Mouse (Mus musculus): ENCODE measurements at regions not wholly inside any gene's neighbourhood (a gene's known extent, or its start where the extent isn't known, plus 50 kb on each side); places are given as distances from the start of the nearest gene placed in this dataset.

DNA sequence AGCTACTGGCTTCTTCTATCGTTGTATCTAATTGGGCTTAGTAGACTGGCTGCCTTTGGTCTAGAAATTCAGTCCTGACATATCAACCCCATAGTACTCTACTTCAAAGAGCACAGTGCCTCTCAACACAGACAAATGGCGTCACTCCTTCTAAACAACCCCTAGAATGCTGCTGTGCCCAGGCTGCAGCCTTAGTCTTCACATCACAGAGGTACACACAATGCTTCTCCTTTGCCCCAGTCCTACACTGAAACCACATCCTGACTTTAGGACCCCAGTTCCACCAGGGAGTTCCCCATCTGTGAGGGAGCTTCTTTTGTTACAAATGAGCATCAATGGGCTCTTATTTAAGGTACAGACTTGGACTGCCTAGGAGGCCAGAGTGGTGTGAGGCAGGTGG lies 312.6 kb downstream of the Cd83 start:
- DNase-seq = peak; percentile 60

DNA sequence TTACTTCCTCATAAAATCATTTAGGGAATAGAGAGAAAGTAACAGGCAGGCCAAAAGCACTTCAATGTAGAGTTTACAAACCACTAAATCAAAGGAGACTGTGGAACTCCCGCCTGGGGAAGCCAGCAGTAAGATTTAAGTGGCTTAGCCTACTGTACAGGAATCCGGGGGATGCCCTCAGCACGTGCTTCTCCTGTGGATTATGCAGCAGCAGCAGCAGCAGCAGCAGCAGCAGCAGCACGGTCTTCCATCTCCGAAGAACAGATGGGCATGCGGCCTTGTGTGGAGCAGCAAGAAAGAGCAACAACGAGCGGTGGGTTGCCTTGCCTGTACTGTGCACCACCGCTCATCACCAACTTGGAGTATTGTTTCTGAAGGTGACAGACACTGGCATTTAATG lies 314.9 kb downstream of the Cd83 start:
- no peak for DNase-seq

DNA sequence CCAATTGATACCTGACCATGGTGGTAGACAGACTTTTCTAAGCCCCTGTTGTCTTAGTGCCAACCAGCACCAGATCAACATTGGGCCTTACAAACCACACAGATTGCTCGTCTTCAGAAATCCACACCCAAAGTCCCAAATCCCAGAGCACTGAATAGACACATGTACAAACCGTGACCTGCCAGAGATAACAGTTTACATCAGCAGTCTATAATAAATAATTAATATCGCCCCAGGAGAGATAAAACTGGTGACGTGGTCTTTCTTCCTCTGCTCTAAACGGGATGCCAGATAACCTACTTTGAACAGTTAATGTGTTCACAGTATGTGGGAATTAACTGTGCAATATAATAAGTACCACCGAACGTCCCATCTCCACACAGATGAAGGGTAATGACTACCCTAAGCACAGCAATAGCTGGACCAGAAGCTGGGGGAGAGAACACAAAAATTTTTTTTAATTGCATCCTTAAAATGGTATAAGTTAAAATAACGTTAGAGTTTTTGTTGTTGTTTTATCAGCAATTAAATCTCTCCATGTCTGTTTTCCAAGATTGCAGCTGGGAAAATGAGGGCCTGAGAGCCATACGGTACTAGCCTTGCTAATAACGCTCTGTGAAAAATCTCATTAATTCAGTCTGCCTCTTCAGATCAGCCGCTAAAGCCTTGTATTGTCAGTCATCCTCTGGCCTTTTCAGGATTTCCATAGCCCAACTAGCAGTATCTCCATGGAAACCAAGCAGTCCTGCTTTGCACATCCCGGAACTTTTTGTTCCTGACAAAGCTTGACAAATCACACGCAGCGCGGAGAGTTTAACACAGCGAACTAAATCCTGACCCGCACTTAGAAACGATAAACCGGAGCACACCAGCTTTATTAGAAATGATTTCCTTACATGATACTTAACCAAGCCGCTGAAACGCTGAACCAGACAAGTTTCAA lies 315.8 kb downstream of the Cd83 start:
- DNase-seq = peak; percentile 93

DNA sequence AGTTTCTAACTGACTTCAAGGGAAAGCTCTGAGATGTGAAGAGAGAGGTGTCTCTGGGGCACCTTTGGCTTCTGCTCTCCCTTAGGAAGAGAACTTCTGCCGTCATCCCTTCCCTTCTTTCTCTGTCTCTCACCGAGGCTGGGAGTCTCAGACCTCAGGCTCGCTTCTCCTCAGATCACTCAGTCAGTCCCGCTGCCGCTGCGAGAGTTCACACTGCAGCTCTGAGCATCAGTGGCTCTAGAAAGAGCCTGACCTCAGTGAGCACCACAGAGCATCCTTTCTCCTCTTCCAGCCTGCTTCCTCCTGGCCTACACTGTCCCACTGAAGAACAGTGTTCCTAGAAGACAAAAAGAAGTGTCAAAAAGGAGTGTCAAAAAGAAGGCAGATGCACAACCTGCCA lies 316.6 kb downstream of the Cd83 start:
- DNase-seq = peak; percentile 76

DNA sequence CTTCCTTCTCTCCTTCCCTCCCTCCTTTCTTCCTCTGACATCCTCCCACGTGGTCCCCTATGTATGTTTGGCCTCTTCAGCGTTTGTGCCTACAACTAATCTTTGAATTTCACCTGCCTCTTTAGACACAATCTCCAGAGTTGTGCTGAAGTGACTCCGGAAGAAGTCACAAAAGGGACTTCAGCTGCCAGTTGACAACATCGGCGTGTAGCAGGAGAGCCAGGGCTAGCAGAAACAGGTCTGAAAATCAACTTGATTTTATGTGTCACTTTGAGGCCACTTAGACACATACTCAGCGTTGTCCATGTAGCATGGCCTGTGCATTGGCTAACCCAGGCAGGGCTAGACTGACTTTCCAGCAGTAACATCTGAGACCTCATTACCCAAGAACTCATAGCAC lies 317.2 kb downstream of the Cd83 start:
- peak; percentile 64 for DNase-seq

DNA sequence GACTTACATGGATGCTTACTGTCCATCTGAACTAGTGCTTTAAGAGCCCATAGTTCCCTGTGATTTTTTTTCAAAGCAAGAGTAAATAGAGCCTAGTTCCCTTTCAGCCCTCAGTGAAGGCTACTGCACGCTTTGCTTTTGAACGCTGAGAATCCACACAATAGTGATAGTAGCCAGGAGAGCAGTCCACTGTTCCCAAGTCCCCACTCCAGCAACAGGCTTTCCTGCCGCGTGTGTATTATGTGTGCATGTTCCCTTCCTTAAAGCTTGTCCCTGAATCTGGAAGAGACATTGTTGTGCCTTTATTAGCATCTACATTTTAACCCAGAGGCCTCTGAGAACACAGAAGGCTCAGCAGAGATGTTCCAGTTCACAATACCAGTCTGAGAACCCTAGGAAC lies 317.7 kb downstream of the Cd83 start:
- peak; percentile 58 for DNase-seq

DNA sequence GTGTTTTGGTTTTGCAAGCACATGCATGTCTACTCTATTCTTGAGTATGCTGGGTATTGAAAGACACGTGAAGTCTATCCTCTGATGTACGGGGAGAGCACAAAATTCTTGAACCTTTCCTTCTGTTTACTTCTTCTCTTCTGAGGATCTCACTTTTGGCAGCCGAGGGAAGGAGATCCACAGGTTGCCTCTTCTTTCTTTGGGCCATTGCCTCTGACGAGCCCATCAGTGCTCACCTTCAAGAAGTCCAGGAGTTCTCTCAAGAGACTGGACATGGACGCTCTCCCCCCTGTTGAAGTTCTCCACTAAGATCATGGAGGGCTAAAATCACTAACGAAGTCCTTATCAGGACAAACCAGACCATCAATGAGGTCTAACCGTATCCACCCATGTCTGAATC lies 318.8 kb downstream of the Cd83 start:
- no peak for DNase-seq

DNA sequence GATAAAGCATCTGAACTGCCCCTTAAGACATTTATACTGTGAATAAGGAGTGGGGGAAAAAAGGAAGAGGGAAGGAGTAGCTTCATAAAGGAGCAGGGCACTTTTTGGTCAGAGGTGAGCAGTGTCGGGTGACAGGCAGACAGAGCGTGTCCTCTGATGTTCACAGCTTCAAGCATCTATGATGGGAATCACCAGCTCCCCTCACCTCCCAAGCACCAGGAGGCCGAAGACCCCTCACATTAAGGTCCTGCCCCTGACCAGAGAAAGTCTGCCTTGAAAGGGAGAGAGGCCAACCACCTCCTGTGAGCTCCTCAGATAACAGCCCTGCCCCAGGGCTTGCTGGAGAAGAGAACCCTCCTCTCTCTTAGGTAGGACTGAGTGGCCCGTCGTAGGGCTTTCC lies 320.6 kb downstream of the Cd83 start:
- peak; percentile 82 for DNase-seq

DNA sequence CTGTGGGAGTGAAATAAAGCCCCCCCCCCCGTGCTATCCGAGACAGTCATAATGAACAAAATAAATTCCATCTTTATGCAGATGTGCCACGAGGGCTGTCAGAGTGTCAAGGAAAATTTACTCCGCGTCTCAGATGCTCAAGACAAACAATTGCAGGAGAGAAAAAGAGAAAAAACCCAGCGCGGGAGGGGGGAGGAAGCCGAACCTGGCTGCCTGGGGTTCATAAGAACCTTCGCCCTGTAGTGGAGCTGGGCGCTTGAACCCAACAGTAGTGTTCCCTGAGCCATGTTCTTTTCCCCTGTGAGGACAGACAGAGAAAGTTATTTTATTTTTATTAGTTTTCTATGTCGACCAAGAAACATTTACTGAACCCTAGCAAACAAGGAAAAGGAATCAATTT lies 324.1 kb downstream of the Cd83 start:
- DNase-seq = peak; percentile 64

DNA sequence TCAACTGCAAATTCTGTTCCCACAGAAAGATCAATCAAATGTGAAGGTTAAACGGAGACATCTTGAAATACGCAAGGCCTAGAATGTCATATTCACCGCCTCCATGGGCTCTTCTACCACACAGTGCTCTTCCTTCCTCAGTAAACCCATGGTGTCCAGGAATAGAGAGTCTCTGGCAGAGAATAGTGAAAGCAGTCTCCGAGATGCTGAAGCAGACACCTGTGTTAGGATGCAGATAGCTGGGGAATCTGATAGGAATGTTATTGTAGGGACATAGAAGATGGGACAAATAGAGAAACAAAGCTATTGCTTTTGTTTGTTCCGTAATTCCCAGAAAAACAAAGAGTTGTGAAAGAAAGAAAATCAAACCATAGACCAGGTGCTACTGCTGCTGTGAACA lies 328.5 kb downstream of the Cd83 start:
- DNase-seq = peak; percentile 54

DNA sequence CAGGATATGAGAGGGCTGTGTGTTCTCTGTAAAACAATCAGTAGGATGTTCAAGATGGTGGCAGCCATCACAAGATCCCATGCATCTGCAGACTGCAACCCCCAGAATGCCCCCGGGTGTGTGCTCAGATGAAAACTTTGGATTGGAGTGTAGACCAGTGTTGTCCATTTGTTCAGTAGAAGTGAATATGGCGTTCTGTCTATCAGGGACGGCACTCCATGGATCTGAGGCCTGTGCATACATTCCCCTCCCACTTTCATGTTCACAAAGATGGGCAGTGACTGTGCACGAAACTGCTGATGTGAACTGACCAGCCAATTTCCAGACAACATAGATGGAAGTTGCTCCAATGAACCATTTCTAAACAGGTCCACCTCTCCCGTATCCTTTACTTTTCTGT lies 330.3 kb downstream of the Cd83 start:
- DNase-seq = peak; percentile 73

DNA sequence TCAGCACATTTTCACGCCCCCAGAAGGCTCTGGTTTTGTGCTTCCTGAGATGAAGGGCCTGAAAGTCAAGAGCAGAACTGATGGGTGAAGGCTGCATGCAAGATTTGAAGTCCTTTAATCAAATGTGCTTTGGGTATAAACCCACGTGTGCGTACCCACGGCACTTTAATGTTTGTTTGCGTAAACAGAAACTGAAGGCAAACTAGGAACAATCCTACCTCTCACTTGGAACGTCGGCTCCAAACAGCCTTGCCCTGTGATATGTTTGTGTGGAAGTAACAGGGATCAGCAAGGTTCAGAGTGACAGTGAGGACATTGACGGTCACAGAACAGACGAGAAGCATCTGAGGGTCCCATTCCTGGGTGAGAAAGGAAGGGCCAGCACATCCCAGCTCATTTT lies 333.3 kb downstream of the Cd83 start:
- DNase-seq = peak; percentile 55

DNA sequence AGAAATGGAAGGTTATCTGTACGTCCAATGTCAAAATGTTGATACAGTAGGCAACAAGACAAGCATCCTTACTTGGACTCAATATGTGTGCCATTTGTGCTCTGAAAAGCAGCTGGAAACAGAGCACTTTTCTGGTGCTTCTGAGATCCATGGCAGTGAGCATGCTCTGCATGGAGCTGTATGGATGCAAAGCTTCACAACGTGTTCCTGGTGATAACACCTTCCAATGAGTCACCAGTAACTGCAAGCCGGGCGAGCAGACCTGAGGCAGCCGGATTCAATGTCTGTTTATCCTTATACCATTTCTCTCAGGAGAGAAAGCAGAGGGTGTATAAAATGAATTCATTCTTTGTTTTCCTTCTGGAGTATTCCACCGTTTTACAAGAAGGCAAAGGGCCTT lies 334.3 kb downstream of the Cd83 start:
- DNase-seq = peak; percentile 72

DNA sequence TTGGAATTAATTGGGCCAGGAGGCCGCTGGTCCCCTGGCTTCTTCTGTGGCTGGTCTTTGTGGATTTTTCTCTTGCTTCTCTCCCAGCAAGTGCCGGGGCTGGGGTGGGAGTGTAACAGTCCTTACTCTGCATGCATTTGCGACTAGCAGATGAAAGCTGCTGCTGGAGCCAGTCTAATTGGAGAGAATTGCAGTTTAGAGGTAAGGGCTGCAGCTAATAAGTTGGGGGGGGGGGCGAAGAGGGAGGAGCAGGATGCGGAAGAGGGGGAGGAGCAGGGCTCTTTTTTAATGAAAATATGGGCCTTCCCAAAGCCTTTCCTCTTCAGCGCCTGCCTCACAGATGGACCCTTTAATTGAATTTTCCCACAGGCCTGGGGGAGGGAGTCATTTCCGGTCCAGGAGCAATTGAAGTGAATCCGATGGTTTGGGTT lies 336.7 kb downstream of the Cd83 start:
- peak; percentile 66 for DNase-seq

DNA sequence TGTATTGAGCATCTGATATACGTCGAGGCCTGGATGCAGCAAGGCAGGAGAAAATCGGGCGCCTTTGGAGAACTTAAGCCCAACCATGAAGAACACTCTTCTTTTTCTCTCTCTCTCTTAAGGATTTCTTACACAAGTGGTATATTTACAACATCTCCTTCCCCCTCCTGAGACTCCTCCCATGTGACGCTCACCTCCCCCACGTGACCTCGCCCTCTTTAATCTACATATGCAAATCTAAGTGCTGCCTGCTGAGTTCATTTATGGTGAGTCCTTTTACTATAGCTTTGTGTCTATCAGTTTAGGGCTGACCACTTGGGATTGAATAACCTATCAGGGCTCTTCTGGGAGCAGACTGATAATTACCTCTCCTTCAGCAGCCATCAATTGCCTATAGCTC lies 337.4 kb downstream of the Cd83 start:
- DNase-seq = peak; percentile 82

DNA sequence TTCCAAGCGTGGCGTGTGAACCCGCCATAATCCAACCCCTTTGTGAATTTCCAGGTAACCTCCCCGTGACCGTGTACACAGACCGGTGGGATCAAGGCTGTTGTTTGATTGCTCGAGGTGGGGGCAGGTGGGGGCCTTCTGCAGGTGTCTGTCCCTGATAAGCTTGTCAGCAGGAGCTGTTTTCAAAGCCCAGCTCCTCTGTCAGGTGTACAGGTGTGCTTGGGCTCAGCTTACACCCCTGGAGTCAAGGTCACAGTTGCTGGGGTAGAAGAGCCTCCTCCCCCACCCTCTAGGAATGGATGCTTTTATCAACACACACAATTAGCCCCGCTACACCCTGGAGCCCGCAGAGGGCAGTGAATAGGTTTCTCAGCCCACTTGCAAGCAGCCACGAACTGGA lies 341.6 kb downstream of the Cd83 start:
- peak; percentile 81 for DNase-seq

DNA sequence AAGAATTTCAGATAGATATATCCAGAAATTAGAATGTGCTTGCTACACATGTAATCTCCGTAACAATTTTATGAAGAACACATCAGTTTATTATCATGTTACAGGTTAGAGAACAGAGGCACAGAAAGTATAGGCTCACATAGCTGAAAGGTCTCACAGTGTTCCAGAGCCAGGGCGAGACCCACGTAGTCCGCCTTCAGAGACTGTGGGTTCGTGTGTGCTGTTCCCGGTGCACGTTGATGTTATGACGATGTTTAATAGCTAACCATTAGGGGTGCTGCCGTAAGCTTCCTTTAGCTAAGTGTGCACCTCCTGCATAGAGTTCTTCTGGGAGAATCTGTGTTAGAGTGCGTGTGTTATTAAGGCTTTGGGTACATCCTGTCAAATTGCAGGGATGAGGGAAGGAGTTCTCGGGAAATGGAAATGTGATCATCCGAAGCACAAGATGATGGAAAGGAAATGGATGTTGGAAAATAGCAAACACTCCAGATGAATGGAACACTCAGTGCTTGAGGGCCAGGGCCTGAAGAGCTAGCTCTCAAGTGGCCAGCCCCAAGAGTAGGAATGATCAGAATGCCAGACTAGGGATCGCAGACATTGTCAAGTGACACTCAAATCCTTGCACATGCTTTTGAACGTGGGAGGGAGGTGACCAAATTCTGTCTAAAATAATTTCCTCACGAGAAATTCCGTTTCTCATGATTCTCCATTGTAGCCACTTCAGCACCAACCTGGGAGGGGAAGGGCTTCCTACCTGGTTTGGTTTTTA lies 344.1 kb downstream of the Cd83 start:
- peak; percentile 45 for DNase-seq

DNA sequence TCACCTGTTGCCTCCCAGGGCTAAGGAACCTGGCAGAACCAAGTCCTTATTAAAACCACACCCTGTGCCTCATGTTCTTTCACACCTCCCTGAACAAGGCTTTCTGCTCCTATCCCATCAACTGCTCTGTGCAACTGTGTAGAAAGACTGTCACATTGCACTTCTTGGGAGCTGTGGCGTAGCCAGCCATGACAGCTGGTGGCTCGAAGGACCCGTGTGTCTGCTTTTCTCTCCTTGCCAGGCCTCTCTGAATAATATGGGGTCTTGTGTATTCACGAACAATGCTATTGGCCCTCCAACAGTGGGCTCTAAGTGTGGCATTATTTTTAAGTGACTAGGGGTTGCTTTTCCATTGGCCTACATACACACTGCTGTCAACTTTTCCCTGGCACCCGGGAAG lies 347.3 kb downstream of the Cd83 start:
- DNase-seq = peak; percentile 88

DNA sequence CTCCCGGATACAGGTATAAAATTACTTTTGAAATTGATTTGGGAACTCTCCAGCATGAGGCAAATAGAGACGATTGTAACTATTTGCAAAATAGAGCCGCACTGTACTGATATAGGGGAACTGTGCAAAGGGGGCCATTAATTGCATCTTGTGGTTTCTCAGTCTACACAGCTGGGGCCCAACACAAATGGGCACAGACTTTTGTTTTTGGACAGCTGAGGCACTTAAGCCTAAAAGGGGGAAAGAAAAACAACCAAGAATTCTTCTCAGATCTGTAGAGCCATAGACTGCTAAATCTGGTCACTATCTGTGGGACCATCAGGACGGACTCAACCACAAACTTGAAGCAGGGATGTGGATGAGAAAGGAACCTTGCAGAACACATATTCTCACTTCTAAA lies 347.9 kb downstream of the Cd83 start:
- DNase-seq = peak; percentile 63

DNA sequence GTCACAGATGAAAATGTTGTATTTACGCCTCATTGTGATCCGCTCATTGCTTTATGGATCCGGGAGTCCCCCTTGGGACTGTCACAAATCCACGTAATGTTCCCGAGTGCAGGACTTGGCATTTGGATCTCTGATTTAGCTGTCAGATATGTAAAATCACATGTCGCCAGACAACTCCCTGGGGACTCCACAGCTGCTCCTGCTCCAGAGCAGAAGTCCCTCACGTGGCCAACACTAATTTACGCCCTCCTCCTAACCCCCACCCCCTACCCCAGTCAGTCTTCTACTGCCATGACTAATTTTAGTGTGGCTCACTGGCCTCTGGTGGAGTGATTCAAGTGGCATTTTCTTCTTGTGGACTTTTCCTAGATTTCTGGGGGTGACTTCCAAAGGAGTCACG lies 348.9 kb downstream of the Cd83 start:
- peak; percentile 97 for DNase-seq

DNA sequence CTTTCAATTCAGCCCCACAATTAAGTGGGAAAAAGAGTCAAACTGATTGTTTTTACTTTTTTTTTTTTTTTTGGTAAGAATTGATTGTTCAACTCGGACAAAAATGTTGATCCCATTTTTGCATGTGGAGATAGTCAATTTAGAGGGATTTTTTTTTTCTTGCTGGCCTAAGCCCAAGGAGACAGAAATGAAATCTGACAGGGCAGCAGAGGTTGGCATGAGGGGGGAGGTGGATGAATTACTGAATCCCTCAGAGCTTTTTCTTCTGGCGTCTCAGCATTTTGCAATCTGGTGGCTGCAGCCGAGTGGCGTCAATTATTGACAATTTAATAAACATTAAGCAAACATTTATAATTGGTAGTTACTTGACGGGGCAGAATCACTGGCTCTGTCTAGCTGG lies 356.6 kb downstream of the Cd83 start:
- peak; percentile 24 for DNase-seq

DNA sequence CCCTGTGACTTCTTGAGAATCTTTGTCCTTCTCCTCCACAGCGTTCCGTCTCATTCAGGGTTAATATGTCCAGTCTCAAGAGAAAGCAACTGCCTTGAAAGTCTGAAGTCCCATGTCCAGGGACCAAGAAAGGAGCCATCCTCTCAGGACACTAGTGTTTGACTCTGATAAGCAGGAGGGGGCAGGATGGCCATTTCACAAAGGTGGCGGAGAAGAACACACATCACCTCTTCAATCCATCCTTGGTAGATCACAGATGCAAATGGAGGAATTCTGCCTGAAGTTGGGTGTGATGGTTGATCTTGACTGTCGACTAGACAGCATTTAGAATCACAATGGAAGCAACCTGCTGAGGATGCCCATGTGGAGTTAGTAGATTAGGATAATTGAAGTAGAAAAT lies 360.9 kb downstream of the Cd83 start:
- peak; percentile 54 for DNase-seq

DNA sequence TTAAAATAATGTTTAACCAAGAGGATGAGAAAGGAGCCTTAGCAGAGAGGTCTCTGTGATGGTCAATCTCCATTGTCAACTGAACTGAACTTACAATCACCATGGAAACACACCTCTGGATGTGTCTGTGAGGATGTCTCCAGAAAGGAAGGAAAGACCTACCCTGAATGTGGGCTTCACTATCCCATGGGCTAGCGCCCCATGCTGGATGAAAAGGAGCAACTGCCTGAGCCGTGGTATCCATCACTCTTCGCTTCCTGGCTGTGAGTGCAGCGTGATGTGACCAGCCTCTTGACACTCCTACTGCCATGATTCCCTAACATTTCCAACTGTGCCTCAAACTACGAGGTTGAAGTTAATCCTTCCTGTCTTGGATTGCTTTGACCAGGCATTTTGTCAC lies 363.3 kb downstream of the Cd83 start:
- peak; percentile 77 for DNase-seq

DNA sequence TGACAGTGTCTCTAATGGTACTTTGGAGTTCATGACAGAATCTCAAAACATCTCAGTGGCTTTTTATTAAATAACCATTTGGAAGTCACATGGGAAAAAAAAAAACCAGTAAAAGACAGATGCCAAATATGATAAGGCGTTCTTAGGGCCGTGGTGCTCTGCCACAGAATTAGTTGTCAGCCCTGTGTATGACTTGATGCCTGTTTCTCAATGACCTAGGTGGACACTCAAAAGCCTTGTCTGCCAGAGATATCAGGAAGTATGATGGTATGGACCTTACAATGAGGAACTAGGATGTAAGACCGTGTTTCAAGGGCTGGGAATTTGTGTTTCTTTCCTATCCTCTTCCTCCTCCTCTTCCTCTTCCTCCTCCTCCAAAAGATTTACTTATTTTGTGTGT lies 364.9 kb downstream of the Cd83 start:
- DNase-seq = peak; percentile 35

Data from heart, adult 11 months (tissue).